Mouse (Mus musculus) liver, embryonic 16.5 days (tissue): ENCODE measurements around the gene 1190007I07Rik. TPM values are rescaled to one million over a fixed set of nuclear protein-coding genes. Genes with fewer than 3 reads are reported as not detected.

ENCODE experiments used
- polyA plus RNA-seq: library from polyadenylated mRNA; unstranded; fragments of >200 nt; fragmentation: Nextera tagmentation; extraction: Ambion mirVana; gene quantifications from 2 replicates; pipeline ENCODE4 v1.2.1, GENCODE M21; 2015

Gene 1190007I07Rik
- polyA plus RNA-seq, 1 experiment from 2014 or later, result 20.1 TPM

Other genes starting within 250 kb of the 1190007I07Rik start
- not detected in 2 replicates for gene Gm1553, start 130.6 kb downstream of the 1190007I07Rik start, polyA plus RNA-seq
- 27.5 and 31.5 TPM in 2 replicates for gene Tdg, start 6.6 kb upstream of the 1190007I07Rik start, polyA plus RNA-seq
- 0.61 and 0.64 TPM in 2 replicates for gene Glt8d2, start 67.4 kb upstream of the 1190007I07Rik start, polyA plus RNA-seq
- 13.6 and 13.9 TPM in 2 replicates for gene Hcfc2, start 72.9 kb upstream of the 1190007I07Rik start, polyA plus RNA-seq
- gene Nfyb, start 140.9 kb upstream of the 1190007I07Rik start, polyA plus RNA-seq, result 29.4 and 34.5 TPM in 2 replicates
- gene Txnrd1, start 210.7 kb upstream of the 1190007I07Rik start, polyA plus RNA-seq, result 44.1 and 46.1 TPM in 2 replicates
- 0.13 and 0.18 TPM in 2 replicates for gene Eid3, start 243.4 kb upstream of the 1190007I07Rik start, polyA plus RNA-seq